Mouse (Mus musculus) spleen, adult 2 months (tissue): Measurements from ENCODE around the gene Slc45a3. TPM values are rescaled to one million over a fixed set of nuclear protein-coding genes. Genes with fewer than 3 reads are reported as not detected.

Source experiments
- DNase-seq, 2 experiments: peaks; one replicate each; pipeline versions ENCODE4 v3.0.0 to v3.0.0-alpha.2; 2012 to 2021; ENCODE audit warnings: low spot score in 2 of 2, low read depth in 1 of 2
- H3K27ac ChIP-seq: fragments of 200-500 bp; 2 replicates; pipeline ENCODE4 v1.5.1; 2012; ENCODE audit warnings: low read length, inconsistent platforms; ENCODE audit not compliant: insufficient read depth
- H3K27me3 ChIP-seq: fragments of 200-500 bp; 2 replicates; pipeline ENCODE4 v1.6.1; 2012; ENCODE audit warnings: mild to moderate bottlenecking, moderate library complexity, low read length, inconsistent platforms; ENCODE audit not compliant: control insufficient read depth, insufficient read depth
- H3K36me3 ChIP-seq: fragments of 200-500 bp; 2 replicates; pipeline ENCODE4 v1.6.1; 2012; ENCODE audit warnings: mild to moderate bottlenecking, low read length, inconsistent platforms; ENCODE audit not compliant: control insufficient read depth, insufficient read depth
- H3K4me1 ChIP-seq: fragments of 200-500 bp; 2 replicates; pipeline ENCODE4 v1.6.1; 2011; ENCODE audit warnings: inconsistent platforms; ENCODE audit not compliant: control insufficient read depth, insufficient read depth, insufficient read length
- H3K4me3 ChIP-seq: fragments of 200-500 bp; 2 replicates; pipeline ENCODE4 v1.5.1; 2011; ENCODE audit warnings: mild to moderate bottlenecking, inconsistent platforms; ENCODE audit not compliant: insufficient read depth, insufficient read length; ENCODE audit errors: extremely low read depth
- CTCF ChIP-seq: fragments of 200-500 bp; IDR thresholded peaks from 2 replicates; pipeline ENCODE4 v1.5.1; 2011; ENCODE audit warnings: mild to moderate bottlenecking, inconsistent platforms; ENCODE audit not compliant: insufficient read depth, insufficient read length, insufficient replicate concordance; ENCODE audit errors: extremely low read depth
- POLR2A ChIP-seq: fragments of 200-500 bp; IDR thresholded peaks from 2 replicates; pipeline ENCODE4 v1.6.1; 2011; ENCODE audit warnings: low read depth, low read length, inconsistent platforms
- WGBS: fragments of 180-500 bp; shearing (Covaris S2); methylation state at CpG from one replicate; pipeline ENCODE4 v1.1.7; 2018; 5-methylcytosine and 5-hydroxymethylcytosine counted together
- polyA plus RNA-seq: library from polyadenylated mRNA; depleted of rRNA; stranded (reverse); fragments of >200 nt; gene quantifications from 2 replicates; pipeline ENCODE4 v1.2.3, GENCODE M21; 2012

Gene Slc45a3
- polyA plus RNA-seq, 1 experiment, result 23.9 TPM

- no peaks in the 10 kb centered on the region for H3K36me3 ChIP-seq
- WGBS, result 60% methylated on average over 12 of the region's 12 CpGs
- peak; percentile 23 to 69 for DNase-seq
- TF ChIP-seq CTCF, result peak; percentile 74; the same call in 1 of the 2 replicates
- TF ChIP-seq POLR2A, result no peak
- no peaks in the 10 kb centered on the region for H3K4me1 ChIP-seq
- no peak overlapping the region for H3K4me3 ChIP-seq
- H3K27me3 ChIP-seq, result no peaks in the 10 kb centered on the region
- no peak overlapping the region for H3K27ac ChIP-seq
Observed at GRCm38 (mm10) chr1:131981378-131982013, 18.7 kb downstream of the Slc45a3 start.

GRCm38 (mm10) chr1:131982907-131983306 lies 20.1 kb downstream of the Slc45a3 start:
- 14% methylated on average over 5 of the region's 5 CpGs for WGBS
- TF ChIP-seq CTCF (peak; percentile 98; the same call in 1 of the 2 replicates), POLR2A (no peak)
- no peak overlapping the region for H3K27ac ChIP-seq
- H3K4me1 ChIP-seq, result no peaks in the 10 kb centered on the region
- H3K36me3 ChIP-seq, result no peaks in the 10 kb centered on the region
- H3K27me3 ChIP-seq, result no peaks in the 10 kb centered on the region
- peak; percentile 48 to 80 for DNase-seq
- no peak overlapping the region for H3K4me3 ChIP-seq

- 74% methylated on average over 2 of the region's 2 CpGs for WGBS
- no peak for DNase-seq
- Histone ChIP-seq H3K27me3 (no peaks in the 10 kb centered on the region), H3K27ac (no peak overlapping the region), H3K4me1 (no peaks in the 10 kb centered on the region), H3K36me3 (no peaks in the 10 kb centered on the region), H3K4me3 (no peak overlapping the region)
- TF ChIP-seq CTCF, result no peak
Observed at GRCm38 (mm10) chr1:131983806-131984205, 21.0 kb downstream of the Slc45a3 start.

GRCm38 (mm10) chr1:131987432-131987831 lies 24.7 kb downstream of the Slc45a3 start:
- H3K27ac ChIP-seq, result no peak overlapping the region
- no peaks in the 10 kb centered on the region for H3K36me3 ChIP-seq
- H3K27me3 ChIP-seq, result no peaks in the 10 kb centered on the region
- WGBS, result 82% methylated on average over 15 of the region's 15 CpGs
- DNase-seq, result no peak
- no peaks in the 10 kb centered on the region for H3K4me1 ChIP-seq
- no peak overlapping the region for H3K4me3 ChIP-seq
- no peak for TF ChIP-seq CTCF
- no peak for TF ChIP-seq POLR2A

GRCm38 (mm10) chr1:131989476-131989875 lies 26.7 kb downstream of the Slc45a3 start:
- Histone ChIP-seq H3K36me3 (no peaks in the 10 kb centered on the region), H3K4me1 (no peaks in the 10 kb centered on the region), H3K27ac (no peak overlapping the region), H3K27me3 (no peaks in the 10 kb centered on the region), H3K4me3 (no peak overlapping the region)
- WGBS, result 92% methylated on average over 4 of the region's 4 CpGs
- no peak for TF ChIP-seq POLR2A
- TF ChIP-seq CTCF, result no peak
- DNase-seq, result no peak

- no peaks in the 10 kb centered on the region for H3K36me3 ChIP-seq
- no peaks in the 10 kb centered on the region for H3K4me1 ChIP-seq
- H3K4me3 ChIP-seq, result no peak overlapping the region
- no peaks in the 10 kb centered on the region for H3K27me3 ChIP-seq
- TF ChIP-seq POLR2A (no peak), CTCF (no peak)
- no peak for DNase-seq
- H3K27ac ChIP-seq, result no peak overlapping the region
- WGBS, result 85% methylated on average over 9 of the region's 9 CpGs
Observed at GRCm38 (mm10) chr1:131990083-131990760, 27.5 kb downstream of the Slc45a3 start.

- no peak for DNase-seq
- Histone ChIP-seq H3K36me3 (no peaks in the 10 kb centered on the region), H3K27ac (no peak overlapping the region)
Observed at GRCm38 (mm10) chr1:131992561-131993001, 29.8 kb downstream of the Slc45a3 start.

More at GRCm38 (mm10) chr1:131992561-131993001, 29.8 kb downstream of the Slc45a3 start:
- Histone ChIP-seq H3K27me3 (no peaks in the 10 kb centered on the region), H3K4me1 (no peaks in the 10 kb centered on the region), H3K4me3 (no peak overlapping the region)
- 73% methylated on average over 7 of the region's 7 CpGs for WGBS
- TF ChIP-seq POLR2A (no peak), CTCF (no peak)
